ENCODE assay signal across 16 mouse cellular contexts in genomic region chr9:122863731-122864130, GRCm38 (mm10). TPM values are rescaled to one million over a fixed set of nuclear protein-coding genes. Genes with fewer than 3 reads are reported as not detected.
DNase-seq lines count a peak whose midpoint lies in the region; ATAC-seq lines count a peak whose summit lies in the region.
"Had no signal": no experiment of that assay in that cellular context is flagged by ENCODE, and none has a peak within 500 bp of the region (broad histone marks: within the 10 kb centered on the region; RNA-seq: fewer than 3 reads in every experiment).

No protein-coding gene starts in this region.

- WGBS in hindbrain, embryonic 13.5 days = 95% methylated on average over 2 of the region's 2 CpGs
- 91% methylated on average over 2 of the region's 2 CpGs for WGBS in hindbrain, embryonic 10.5 days
- WGBS in midbrain, embryonic 12.5 days = 83% methylated on average over 2 of the region's 2 CpGs
- WGBS in midbrain, embryonic 14.5 days = 90% methylated on average over 2 of the region's 2 CpGs

- ATAC-seq in hindbrain, embryonic 13.5 days (ENCODE audit: low FRiP score) = no peak
- ATAC-seq in midbrain, embryonic 12.5 days (ENCODE audit: low FRiP score, low read depth) = no peak
- ATAC-seq in midbrain, embryonic 14.5 days (ENCODE audit: low FRiP score, low TSS enrichment) = no peak
- ATAC-seq in megakaryocyte-erythroid progenitor cell, adult 5-6 weeks (replicated peaks; ENCODE audit: low FRiP score, low TSS enrichment, poor library complexity, severe bottlenecking) = 0 out of 2 replicates have a peak, but pooled peaks have one; percentile 12
- ATAC-seq: forebrain, embryonic 16.5 days; inflammation-experienced regulatory T-cells, adult 6 months had no signal

- peaks cover 17% of the 10 kb centered on the region for H3K4me1 ChIP-seq in hindbrain, embryonic 13.5 days (replicated peaks)
- peaks cover 18% of the 10 kb centered on the region for H3K4me1 ChIP-seq in hindbrain, embryonic 10.5 days (replicated peaks)
- peaks cover 14% of the 10 kb centered on the region for H3K4me1 ChIP-seq in midbrain, embryonic 12.5 days
- H3K4me1 ChIP-seq in midbrain, embryonic 14.5 days (ENCODE audit: control insufficient read depth, insufficient read depth, low read length) = peaks cover 16% of the 10 kb centered on the region

- peak; percentile 38 for DNase-seq in adrenal gland, adult 2 months
- no peak for DNase-seq in adrenal gland, postnatal 14 days
- no peak for DNase-seq in hindbrain, embryonic 10.5 days (ENCODE audit: low spot score)
- no peak for DNase-seq in midbrain, embryonic 14.5 days
- DNase-seq in spleen, postnatal 4 days (ENCODE audit: low spot score in 2 of 2) = no peak
- DNase-seq: adrenal gland, postnatal 36 days; gastrocnemius, postnatal 10 days; kidney, postnatal 4 days had no signal

- H3K27ac ChIP-seq in hindbrain, embryonic 13.5 days = no peak overlapping the region
- no peak overlapping the region for H3K27ac ChIP-seq in hindbrain, embryonic 10.5 days
- H3K27ac ChIP-seq in midbrain, embryonic 12.5 days (replicated peaks) = no peak overlapping the region
- H3K27ac ChIP-seq in midbrain, embryonic 14.5 days (replicated peaks; ENCODE audit: low read depth, low read length) = no peak overlapping the region
- H3K27ac ChIP-seq: lung, embryonic 15.5 days had no signal

- H3K9ac ChIP-seq in hindbrain, embryonic 13.5 days = no peak overlapping the region
- H3K9ac ChIP-seq in midbrain, embryonic 12.5 days (replicated peaks) = 0 out of 2 replicates have a peak overlapping the region, but pooled peaks have one; percentile 7
- H3K9ac ChIP-seq in midbrain, embryonic 14.5 days (replicated peaks; ENCODE audit: low read length) = no peak overlapping the region
- H3K9ac ChIP-seq: lung, embryonic 15.5 days had no signal

- H3K9me3 ChIP-seq in hindbrain, embryonic 13.5 days = peaks cover 20% of the 10 kb centered on the region; the same call in 1 of the 2 replicates
- H3K9me3 ChIP-seq in hindbrain, embryonic 10.5 days = peaks cover 42% of the 10 kb centered on the region
- H3K9me3 ChIP-seq in midbrain, embryonic 12.5 days = peaks cover 21% of the 10 kb centered on the region
- peaks cover 6% of the 10 kb centered on the region; the same call in 1 of the 2 replicates for H3K9me3 ChIP-seq in midbrain, embryonic 14.5 days (ENCODE audit: control insufficient read depth, low read length)

- H3K27me3 ChIP-seq in hindbrain, embryonic 13.5 days = no peaks in the 10 kb centered on the region
- H3K27me3 ChIP-seq in hindbrain, embryonic 10.5 days (ENCODE audit: insufficient read depth, poor library complexity, severe bottlenecking) = no peaks in the 10 kb centered on the region
- no peaks in the 10 kb centered on the region for H3K27me3 ChIP-seq in midbrain, embryonic 12.5 days
- no peaks in the 10 kb centered on the region for H3K27me3 ChIP-seq in midbrain, embryonic 14.5 days (ENCODE audit: control insufficient read depth, insufficient read depth, low read length)
- H3K27me3 ChIP-seq: lung, embryonic 15.5 days had no signal

- H3K4me3 ChIP-seq in hindbrain, embryonic 13.5 days = no peak overlapping the region
- H3K4me3 ChIP-seq in hindbrain, embryonic 10.5 days = no peak overlapping the region
- no peak overlapping the region for H3K4me3 ChIP-seq in midbrain, embryonic 12.5 days
- H3K4me3 ChIP-seq in midbrain, embryonic 14.5 days (replicated peaks; ENCODE audit: low read depth, low read length) = no peak overlapping the region

- peaks cover 41% of the 10 kb centered on the region for H3K36me3 ChIP-seq in hindbrain, embryonic 13.5 days
- H3K36me3 ChIP-seq in hindbrain, embryonic 10.5 days = peaks cover 49% of the 10 kb centered on the region
- H3K36me3 ChIP-seq in midbrain, embryonic 12.5 days = peaks cover 36% of the 10 kb centered on the region
- H3K36me3 ChIP-seq in midbrain, embryonic 14.5 days (ENCODE audit: control insufficient read depth, insufficient read depth, low read length) = peaks cover 36% of the 10 kb centered on the region

- peak overlapping the region; percentile 68 for H3K4me2 ChIP-seq in hindbrain, embryonic 13.5 days
- H3K4me2 ChIP-seq in midbrain, embryonic 12.5 days (replicated peaks) = 0 out of 2 replicates have a peak overlapping the region, but pooled peaks have one; percentile 7
- no peak overlapping the region; the same call in 1 of the 2 replicates for H3K4me2 ChIP-seq in midbrain, embryonic 14.5 days (ENCODE audit: low read length)

RNA-seq across cellular contexts. Expression of gene Zfp445, which starts 2.1 kb away (rescaled TPM):
- 100 to 1,000 TPM in 1 of 2 experiments, 10 to 100 TPM in 1; 71.4 to 109 TPM for total RNA-seq in adrenal gland, adult 2 months (2021)
- polyA plus RNA-seq in adrenal gland, adult 2 months (2012; rRNA removed) = 15.5 and 30.5 TPM in 2 replicates
- total RNA-seq in adrenal gland, postnatal 14 days (2021) = 100 and 106 TPM in 2 replicates
- polyA plus RNA-seq in hindbrain, embryonic 13.5 days (2015; fragmentation: Nextera tagmentation; extraction: Ambion mirVana) = 96.8 and 102 TPM in 2 replicates
- polyA plus RNA-seq in hindbrain, embryonic 10.5 days (2016; fragmentation: Nextera tagmentation; extraction: Ambion mirVana) = 66.1 and 74.4 TPM in 2 replicates
- 124 and 134 TPM in 2 replicates for polyA plus RNA-seq in midbrain, embryonic 12.5 days (2016; fragmentation: Nextera tagmentation; extraction: Ambion mirVana)
- 71.5 and 112 TPM in 2 replicates for polyA plus RNA-seq in midbrain, embryonic 14.5 days (2014; fragmentation: Nextera tagmentation; extraction: Ambion mirVana)
- 54.2 and 64.7 TPM in 2 replicates for total RNA-seq in megakaryocyte-erythroid progenitor cell, adult 5-6 weeks (2014; fragmentation: Nextera tagmentation)
- total RNA-seq in megakaryocyte-erythroid progenitor cell, adult 5-6 weeks (2017) = 50.1 and 93.1 TPM in 2 replicates

RNA-seq across cellular contexts. Expression of gene Gm35549, which starts 19.9 kb away (rescaled TPM):
- total RNA-seq in adrenal gland, adult 2 months (2021) = not detected
- not detected in 2 replicates for polyA plus RNA-seq in adrenal gland, adult 2 months (2012; rRNA removed)
- not detected in 2 replicates for total RNA-seq in adrenal gland, postnatal 14 days (2021)
- polyA plus RNA-seq in hindbrain, embryonic 13.5 days (2015; fragmentation: Nextera tagmentation; extraction: Ambion mirVana) = 0.51 and 0.56 TPM in 2 replicates
- 0.27 TPM in 1 of 2 replicates, not detected in the other for polyA plus RNA-seq in hindbrain, embryonic 10.5 days (2016; fragmentation: Nextera tagmentation; extraction: Ambion mirVana)
- 0.32 TPM in 1 of 2 replicates, not detected in the other for polyA plus RNA-seq in midbrain, embryonic 12.5 days (2016; fragmentation: Nextera tagmentation; extraction: Ambion mirVana)
- polyA plus RNA-seq in midbrain, embryonic 14.5 days (2014; fragmentation: Nextera tagmentation; extraction: Ambion mirVana) = 0.63 and 0.88 TPM in 2 replicates
- total RNA-seq in megakaryocyte-erythroid progenitor cell, adult 5-6 weeks (2014; fragmentation: Nextera tagmentation) = not detected in 2 replicates
- total RNA-seq in megakaryocyte-erythroid progenitor cell, adult 5-6 weeks (2017) = not detected in 2 replicates
- total RNA-seq: adrenal gland, postnatal 36 days; gastrocnemius, postnatal 10 days; left cerebral cortex, adult 8-10 months had no signal

RNA-seq across cellular contexts. Expression of gene Zkscan7, which starts 21.8 kb away (rescaled TPM):
- 1 to 10 TPM; 5.6 to 6.5 TPM for total RNA-seq in adrenal gland, adult 2 months (2021)
- 2.0 and 4.0 TPM in 2 replicates for polyA plus RNA-seq in adrenal gland, adult 2 months (2012; rRNA removed)
- total RNA-seq in adrenal gland, postnatal 14 days (2021) = 9.3 and 11.5 TPM in 2 replicates
- polyA plus RNA-seq in hindbrain, embryonic 13.5 days (2015; fragmentation: Nextera tagmentation; extraction: Ambion mirVana) = 3.9 and 4.5 TPM in 2 replicates
- polyA plus RNA-seq in hindbrain, embryonic 10.5 days (2016; fragmentation: Nextera tagmentation; extraction: Ambion mirVana) = 3.6 and 4.5 TPM in 2 replicates
- 4.5 and 4.8 TPM in 2 replicates for polyA plus RNA-seq in midbrain, embryonic 12.5 days (2016; fragmentation: Nextera tagmentation; extraction: Ambion mirVana)
- polyA plus RNA-seq in midbrain, embryonic 14.5 days (2014; fragmentation: Nextera tagmentation; extraction: Ambion mirVana) = 2.1 and 2.7 TPM in 2 replicates
- 2.2 and 3.2 TPM in 2 replicates for total RNA-seq in megakaryocyte-erythroid progenitor cell, adult 5-6 weeks (2014; fragmentation: Nextera tagmentation)
- total RNA-seq in megakaryocyte-erythroid progenitor cell, adult 5-6 weeks (2017) = 3.2 and 3.8 TPM in 2 replicates

RNA-seq across cellular contexts. Expression of gene Tcaim, which starts 58.4 kb away (rescaled TPM):
- 10 to 100 TPM; 19.2 to 23.5 TPM for total RNA-seq in adrenal gland, adult 2 months (2021)
- polyA plus RNA-seq in adrenal gland, adult 2 months (2012; rRNA removed) = 3.8 and 5.0 TPM in 2 replicates
- 16.7 and 17.7 TPM in 2 replicates for total RNA-seq in adrenal gland, postnatal 14 days (2021)
- 7.4 and 7.9 TPM in 2 replicates for polyA plus RNA-seq in hindbrain, embryonic 13.5 days (2015; fragmentation: Nextera tagmentation; extraction: Ambion mirVana)
- 5.3 and 5.7 TPM in 2 replicates for polyA plus RNA-seq in hindbrain, embryonic 10.5 days (2016; fragmentation: Nextera tagmentation; extraction: Ambion mirVana)
- 7.4 and 7.7 TPM in 2 replicates for polyA plus RNA-seq in midbrain, embryonic 12.5 days (2016; fragmentation: Nextera tagmentation; extraction: Ambion mirVana)
- 7.0 and 8.5 TPM in 2 replicates for polyA plus RNA-seq in midbrain, embryonic 14.5 days (2014; fragmentation: Nextera tagmentation; extraction: Ambion mirVana)
- 5.8 and 5.9 TPM in 2 replicates for total RNA-seq in megakaryocyte-erythroid progenitor cell, adult 5-6 weeks (2014; fragmentation: Nextera tagmentation)
- total RNA-seq in megakaryocyte-erythroid progenitor cell, adult 5-6 weeks (2017) = 5.1 and 16.0 TPM in 2 replicates

RNA-seq across cellular contexts. Expression of gene Zfp105, which starts 59.1 kb away (rescaled TPM):
- total RNA-seq in adrenal gland, adult 2 months (2021) = 1 to 10 TPM; 3.2 to 5.4 TPM
- polyA plus RNA-seq in adrenal gland, adult 2 months (2012; rRNA removed) = 0.15 and 0.75 TPM in 2 replicates
- total RNA-seq in adrenal gland, postnatal 14 days (2021) = 4.1 and 5.7 TPM in 2 replicates
- polyA plus RNA-seq in hindbrain, embryonic 13.5 days (2015; fragmentation: Nextera tagmentation; extraction: Ambion mirVana) = 24.8 and 24.9 TPM in 2 replicates
- 30.7 and 33.5 TPM in 2 replicates for polyA plus RNA-seq in hindbrain, embryonic 10.5 days (2016; fragmentation: Nextera tagmentation; extraction: Ambion mirVana)
- polyA plus RNA-seq in midbrain, embryonic 12.5 days (2016; fragmentation: Nextera tagmentation; extraction: Ambion mirVana) = 34.1 and 38.1 TPM in 2 replicates
- polyA plus RNA-seq in midbrain, embryonic 14.5 days (2014; fragmentation: Nextera tagmentation; extraction: Ambion mirVana) = 19.2 and 25.4 TPM in 2 replicates
- not detected in 2 replicates for total RNA-seq in megakaryocyte-erythroid progenitor cell, adult 5-6 weeks (2014; fragmentation: Nextera tagmentation)
- not detected in 2 replicates for total RNA-seq in megakaryocyte-erythroid progenitor cell, adult 5-6 weeks (2017)
- total RNA-seq: neutrophil, adult 5-6 weeks had no signal
- polyA plus RNA-seq: inflammation-experienced regulatory T-cells, adult 6 months had no signal
